Mouse (Mus musculus) CD4-positive helper T cell, adult 2 months (primary cell): ENCODE measurements around the gene Agap3.

Experiments
- DNase-seq: peaks from one replicate; pipeline ENCODE4 v3.0.0-alpha.2; 2012; ENCODE audit warnings: low read depth, missing footprints, low spot score

Gene Agap3

DNA sequence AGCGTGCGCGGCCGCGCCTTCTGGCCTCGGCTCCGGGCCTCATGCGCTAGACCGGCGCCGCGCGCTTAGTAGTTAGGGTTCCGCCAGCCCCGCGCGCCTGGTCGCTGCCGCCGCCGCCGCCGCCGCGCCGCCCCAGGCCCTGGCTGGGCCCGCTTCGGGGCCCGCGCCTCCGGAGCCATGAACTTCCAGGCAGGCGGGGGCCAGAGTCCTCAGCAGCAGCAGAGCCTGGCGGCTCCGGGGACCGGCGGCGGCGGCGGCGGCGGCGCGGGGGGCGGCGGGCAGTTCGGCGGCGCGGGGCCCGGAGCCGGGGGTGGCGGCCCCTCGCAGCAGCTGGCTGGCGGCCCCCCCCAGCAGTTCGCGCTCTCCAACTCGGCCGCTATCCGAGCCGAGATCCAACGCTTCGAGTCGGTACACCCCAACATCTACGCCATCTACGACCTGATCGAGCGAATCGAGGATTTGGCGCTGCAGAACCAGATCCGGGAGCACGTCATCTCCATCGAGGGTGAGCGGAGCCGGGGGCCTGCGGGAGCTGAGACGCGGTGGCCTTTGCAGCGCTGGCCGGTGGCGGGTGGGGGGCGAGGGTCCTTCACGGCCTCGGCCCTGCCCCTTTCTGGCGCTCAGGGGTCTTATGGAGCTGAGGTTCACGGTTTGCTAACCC lies at the start of gene Agap3:
TSS of gene Agap3 (plus strand) at position 148 of the 661 bp plus-strand sequence.
- DNase-seq: peak; percentile 57

DNA sequence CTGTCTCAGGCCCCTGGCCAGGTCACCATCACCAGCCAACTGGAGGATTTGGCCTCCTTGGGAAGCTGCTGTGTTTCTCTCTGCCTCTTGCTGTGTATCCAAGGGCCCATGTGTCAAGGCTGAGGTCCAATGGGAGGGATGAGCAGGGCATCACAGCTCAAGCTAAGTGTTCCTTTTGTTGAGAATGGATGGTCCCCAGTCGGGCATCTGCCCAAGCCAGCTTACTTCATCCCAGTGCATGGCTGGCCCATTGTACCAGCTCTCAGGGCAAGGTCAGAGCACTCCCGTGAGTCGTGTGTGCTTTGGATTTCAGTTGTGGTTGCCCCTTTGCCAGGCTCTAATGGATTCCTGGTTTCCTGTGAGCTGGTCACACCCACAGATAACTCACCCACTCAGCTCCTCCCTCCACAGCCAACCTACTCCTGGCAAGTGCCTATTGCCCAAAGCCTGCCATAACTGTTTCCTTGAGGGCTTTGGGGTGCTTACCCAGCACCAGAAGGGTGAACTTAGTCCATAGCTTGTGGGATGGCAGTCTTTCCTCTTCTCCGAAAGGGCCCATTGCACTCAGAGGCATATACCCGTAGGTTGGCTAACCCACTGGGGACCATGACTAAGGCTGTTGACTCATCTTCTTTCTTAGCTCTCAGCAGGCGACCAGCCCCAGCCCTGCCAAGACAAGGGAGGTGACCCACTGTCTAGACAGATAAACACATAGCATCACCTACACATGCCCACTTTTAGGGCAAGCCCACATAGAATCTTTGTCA lies 47.2 kb upstream of the Agap3 start:
- DNase-seq: no peak

DNA sequence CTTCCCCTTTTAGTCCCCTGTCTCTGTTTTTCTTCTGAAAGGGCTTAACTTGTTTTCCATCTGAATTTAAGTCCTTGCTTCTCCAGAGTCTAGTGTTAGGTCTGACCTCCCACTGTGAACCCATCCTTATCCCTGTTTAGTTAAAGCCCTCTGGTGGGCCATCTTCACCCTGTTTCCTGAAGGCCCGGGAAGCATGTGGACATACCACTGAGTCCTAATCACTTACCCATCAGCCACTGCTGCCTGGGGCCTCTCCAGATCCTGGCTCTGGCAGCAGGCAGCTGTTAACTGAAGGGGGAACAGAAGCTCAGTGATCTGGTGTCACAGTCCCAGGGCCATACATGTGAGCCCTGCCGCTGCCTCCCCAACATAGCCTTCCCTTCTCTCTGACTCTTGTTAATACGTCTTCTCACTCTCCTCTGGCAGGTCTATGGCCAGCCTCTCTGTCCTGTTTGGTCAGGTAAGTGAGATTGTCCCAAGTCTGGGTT lies 46.5 kb upstream of the Agap3 start:
- no peak for DNase-seq

DNA sequence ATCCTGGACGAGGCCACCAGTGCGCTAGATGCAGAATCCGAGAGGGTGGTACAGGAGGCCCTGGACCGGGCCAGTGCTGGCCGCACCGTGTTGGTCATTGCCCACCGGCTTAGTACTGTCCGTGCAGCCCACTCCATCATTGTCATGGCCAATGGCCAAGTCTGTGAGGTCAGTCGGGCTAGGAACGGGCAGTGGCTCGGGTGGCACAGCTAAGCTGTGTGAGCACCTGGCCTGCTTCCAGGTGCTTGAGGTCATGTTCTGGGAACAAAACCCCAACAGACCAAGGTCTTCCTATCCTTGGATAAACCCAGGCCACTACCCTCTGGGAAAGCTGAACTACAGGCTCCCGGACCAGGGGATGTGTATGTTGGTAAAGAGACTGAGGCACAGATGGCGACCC lies 43.3 kb upstream of the Agap3 start:
- DNase-seq: no peak

DNA sequence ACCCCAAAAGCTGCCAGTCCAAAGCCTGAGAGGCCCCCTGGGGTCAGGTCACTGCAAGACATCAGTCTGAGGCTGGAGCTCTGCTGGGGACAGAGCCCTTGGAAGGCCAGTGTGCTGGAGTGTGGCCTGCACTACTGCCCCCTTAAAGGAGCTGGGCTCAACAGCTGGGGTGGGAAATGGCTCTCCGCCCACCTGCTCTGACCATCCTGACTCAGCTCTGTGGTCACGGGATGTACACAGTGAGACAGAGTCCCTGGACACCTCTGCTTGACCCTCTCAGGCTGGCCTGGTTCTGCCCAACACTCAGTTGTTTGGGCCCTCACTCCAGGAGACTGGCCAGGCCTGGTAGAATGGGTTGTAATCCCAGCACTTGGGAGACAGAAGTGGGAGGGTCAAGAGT lies 42.5 kb upstream of the Agap3 start:
- DNase-seq: no peak

DNA sequence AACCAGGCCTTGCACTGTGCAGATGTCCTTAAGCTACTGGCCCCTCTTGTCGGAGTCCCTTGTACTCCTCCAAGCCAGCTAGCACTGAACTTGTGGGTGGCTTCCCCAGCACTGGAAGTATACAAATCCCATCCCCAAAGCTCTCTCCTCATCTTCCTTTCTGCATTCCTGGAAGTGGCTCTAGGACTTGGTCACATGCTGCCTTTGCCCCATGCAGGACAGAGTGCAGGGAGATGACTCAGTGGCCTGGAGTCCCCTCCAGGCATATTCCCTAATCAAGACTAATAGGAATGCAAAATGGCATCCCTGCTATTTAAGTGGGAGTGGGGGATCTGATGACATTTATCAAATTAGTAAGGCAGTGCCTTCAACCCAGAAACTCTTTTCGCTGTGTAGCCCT lies 39.9 kb upstream of the Agap3 start:
- no peak for DNase-seq

DNA sequence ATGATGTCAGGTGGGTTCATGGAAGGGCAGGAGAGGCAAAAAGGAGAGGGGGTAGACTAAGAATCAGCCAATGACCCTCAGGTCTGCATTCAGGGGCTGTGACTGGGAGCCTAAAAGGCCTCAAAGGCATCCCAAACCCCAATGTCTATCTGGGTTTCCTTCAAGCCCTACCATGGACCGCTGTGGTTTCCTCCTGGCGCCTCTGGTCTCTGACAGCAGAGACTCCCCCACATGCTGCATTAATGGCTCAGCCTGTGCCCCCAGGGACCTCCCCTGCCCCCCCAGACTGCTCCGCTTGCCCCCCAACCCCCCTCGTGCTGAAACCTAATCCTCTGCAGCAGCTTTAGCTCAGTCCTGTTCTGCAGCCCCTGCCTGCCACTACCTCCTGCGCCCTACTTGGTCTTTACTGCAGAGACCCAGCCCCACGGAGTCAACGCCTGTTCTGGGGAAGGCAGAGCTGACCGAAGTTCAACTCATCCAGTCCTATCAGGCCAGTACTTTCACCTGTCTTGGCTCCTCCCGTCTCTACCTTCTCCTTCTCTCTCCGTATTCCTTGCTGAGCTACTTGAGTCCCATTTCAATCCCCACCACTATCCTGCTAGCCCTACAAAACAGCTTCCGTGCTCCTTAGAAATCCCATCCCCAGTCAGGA lies 38.8 kb upstream of the Agap3 start, which contains the start of gene Asic3:
TSS of gene Asic3 (plus strand) at position 351 of the 652 bp plus-strand sequence.
- DNase-seq: no peak

DNA sequence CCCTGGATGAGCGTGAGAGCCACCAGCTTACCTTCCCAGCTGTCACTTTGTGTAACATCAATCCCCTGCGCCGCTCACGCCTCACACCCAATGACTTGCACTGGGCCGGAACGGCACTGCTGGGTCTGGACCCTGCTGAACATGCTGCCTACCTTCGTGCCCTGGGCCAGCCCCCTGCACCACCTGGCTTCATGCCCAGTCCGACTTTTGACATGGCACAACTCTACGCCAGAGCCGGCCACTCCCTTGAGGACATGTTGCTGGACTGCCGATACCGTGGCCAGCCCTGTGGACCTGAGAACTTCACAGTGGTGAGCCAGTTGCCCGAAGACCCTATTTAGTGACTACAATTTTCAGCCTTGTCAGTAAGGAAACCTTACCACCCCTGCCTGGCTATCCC lies 38.0 kb upstream of the Agap3 start:
- no peak for DNase-seq

DNA sequence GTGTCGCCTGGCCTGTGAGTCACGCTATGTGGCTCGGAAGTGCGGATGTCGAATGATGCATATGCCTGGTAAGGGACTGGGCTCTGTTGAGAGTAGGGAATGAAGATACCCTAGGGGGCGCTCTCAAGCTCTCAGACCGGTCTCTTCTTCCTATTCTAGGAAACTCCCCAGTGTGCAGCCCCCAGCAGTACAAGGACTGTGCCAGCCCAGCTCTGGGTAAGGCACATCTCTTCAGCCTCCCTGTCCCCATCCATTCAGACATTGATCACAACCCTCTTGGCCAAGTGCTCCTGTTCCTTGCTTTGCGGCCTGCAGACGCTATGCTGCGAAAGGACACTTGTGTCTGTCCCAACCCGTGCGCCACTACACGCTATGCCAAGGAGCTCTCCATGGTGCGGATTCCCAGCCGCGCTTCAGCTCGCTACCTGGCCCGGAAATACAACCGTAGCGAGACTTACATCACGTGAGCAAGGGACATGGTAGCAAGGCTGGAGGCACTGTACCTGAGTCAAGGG lies 35.7 kb upstream of the Agap3 start:
- DNase-seq: peak; percentile 78

DNA sequence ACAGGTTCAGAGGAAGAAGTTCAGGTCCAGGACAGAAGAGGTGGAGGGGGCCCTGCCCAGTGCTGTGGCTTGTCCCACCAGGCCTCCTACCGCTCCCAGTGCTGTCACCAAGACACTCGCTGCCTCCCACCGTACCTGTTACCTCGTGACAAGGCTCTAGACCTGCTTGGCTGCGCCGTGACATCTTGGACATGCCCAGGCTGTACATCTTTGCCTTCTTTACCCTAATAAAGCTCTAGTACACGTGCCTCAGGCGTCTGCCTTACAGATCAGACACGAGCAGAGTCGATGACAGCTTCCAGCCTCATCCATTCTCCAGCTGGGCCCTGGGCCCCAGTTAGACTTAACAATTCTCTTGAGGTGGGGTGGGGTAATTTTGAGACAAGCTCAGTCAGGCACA lies 34.4 kb upstream of the Agap3 start:
- DNase-seq: no peak

DNA sequence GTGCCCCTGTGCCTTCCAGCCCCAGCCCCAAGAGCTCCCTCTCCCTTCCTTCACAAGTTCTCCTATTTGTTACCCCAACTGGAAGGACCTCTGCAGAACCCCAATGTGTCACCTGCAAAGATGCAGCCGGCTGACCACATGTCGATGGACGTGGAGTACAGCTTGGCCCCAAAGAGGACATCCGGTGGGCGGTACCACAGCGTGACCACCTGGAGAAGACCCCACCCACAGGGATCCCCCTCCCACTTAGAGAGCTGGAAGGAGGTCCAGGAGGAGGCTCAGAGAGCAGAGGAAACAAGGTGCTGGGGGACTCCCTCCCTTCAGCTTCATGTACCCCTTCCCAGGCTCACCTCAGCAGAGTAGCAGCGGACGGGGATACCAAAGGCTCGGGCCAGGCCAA lies 31.6 kb upstream of the Agap3 start:
- no peak for DNase-seq

DNA sequence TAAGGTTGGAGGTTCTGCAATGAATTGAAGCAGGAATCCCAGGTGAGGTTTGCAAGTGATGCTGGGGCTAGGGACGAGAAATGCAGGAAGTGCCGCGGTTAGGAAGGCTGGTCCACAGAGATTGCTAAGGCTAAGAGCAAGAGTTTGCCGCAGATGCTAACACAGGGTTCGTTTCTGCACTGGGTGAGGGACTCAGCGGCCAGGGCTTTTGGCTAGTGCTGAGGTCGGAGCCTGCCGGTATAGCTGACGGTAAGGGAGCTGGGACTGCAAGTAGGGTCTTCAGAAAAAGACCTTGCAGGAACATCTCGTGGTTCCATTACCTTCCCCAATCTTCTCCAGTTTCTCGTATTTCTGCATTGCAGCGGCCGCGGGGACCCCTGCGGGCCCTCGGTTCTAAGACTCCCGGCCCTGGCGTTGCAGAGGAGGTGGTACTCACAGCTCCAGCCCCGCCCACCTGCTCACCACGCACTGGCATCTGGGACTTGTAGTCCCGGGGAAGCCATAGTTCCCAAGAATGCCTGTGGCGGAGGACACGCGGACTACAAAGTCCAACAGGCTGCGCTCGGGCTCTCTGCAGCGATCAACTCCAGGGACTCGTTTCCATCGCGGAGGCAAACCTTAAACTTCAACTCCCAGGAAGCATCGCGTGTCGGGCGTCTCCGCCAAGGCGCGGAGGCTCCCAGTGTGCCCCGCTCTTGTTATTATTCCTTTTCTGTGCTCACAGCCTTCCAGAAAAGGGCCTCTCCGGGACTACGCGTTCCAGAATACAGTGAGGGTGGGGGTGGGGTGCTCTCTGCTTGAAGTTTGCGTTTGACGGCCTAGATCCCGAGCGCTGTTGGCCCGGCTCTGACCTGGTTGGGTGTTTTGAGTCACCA lies 28.6 kb upstream of the Agap3 start, which contains the start of the genes Cdk5 and Slc4a2:
TSS of gene Cdk5 (minus strand) at position 402 of the 875 bp plus-strand sequence.
TSS of gene Slc4a2 (plus strand) at position 709 of the 875 bp plus-strand sequence.
- peak; percentile 99 for DNase-seq

DNA sequence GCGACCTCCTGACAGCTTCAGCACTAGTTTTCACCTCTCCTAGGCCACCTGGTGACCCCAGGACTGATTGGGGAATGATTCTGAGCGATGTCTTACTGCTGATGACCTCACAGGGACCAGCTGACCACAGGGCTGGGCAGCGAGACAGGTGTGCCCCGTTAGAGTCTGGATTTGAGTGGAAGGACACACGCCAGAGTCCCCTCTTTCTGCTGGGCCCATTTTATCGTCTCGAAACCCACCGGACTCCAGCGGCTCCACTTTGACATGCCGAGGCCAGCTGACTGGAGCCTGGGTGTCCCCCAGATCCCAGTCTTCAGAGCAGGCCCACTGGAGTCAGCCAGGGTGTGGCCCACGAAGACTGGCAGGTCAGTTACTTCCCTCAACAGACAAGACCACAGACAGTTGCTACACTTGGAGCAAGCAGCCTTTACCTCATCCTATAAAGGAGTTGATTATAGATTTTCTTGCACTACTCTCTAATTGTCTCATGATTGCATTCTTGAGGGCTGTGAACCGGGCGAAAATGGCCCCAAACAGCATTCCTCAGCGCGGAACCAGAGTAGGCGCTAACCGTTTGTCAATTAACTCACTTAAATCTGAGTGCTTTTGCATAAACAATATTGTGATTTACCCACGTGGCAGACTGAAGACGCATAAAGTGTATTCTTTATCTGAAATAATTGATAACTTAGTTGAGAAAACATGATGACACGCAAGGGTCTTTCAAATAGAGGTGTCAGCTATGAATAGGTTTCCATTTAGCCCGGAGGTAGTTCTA lies 27.8 kb upstream of the Agap3 start:
- no peak for DNase-seq

DNA sequence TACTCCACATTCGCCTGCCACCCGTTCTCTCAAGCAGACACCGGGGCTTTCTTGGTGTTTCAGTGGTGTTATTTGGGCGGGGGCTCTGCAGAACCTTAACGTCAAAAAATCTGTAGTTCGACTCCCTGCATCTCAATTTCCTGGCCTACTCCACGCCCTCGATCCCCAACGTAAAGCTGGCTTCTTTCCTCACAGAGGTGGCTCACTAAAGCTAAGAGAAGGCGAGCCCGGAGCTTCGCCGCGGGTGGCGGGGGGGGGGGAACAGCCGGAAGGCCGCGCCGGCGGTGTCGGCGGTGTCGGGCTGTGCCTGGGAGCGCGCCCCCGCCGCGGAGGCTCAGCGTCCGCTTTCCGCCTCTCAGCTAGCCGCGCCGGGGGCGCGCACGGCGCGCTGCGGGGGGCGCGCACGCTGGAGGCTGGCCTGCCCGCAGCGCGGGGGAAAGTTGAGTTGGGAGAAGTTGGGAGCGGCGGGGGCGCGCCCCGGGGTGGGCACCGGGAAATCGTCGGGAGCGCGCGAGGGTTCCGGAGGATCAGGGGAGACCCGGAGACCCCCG lies 27.0 kb upstream of the Agap3 start:
- peak; percentile 95 for DNase-seq

DNA sequence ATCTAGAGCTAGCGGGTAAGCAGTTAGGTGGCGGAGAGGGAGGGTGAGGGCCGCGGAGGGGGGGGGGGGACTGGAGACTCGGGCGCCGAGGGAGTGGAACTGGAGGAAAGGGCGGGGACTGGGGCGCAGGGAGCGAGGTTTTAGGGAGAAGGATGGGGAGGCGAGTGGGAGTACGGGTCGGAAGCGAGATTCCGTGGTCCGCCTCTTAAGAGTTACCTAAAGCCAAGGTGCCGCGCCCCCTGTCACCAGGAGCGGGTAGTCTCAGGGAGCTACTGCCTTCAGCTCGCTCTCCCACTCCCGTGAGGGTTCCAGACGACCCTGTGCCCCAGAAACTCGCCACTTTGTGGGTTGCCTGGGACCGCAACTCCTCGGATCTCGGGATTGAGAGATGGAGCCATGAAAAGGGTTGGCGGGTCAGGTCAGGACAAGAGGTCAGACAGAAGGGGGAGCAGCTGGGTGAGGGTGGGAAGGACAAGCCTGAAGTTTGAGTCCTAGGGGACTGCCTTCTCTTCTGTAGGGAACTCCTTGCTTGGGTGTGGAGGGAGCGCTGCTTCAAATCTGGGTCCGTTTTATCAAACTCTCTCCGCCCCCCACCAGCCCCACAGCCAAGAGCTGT lies 26.4 kb upstream of the Agap3 start:
- no peak for DNase-seq

DNA sequence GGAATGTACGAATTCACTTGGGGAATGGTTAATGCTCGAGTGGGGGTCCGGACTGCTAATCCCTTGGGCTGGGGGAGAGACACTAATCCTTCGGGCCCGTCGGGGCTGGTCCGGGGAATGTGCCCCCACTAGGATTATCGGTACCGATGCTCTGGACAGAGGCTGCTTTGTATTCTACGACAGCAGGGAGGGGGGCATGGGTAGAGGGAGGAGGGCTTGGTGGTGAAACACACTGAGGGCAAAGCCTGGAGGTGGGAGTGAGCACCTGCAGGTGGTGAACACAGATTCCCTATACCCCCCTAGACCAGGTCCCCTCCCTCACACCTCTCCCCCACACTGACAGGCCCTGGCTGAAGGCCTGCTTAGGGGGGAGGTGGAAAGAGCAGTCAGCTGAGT lies 25.9 kb upstream of the Agap3 start:
- DNase-seq: no peak

DNA sequence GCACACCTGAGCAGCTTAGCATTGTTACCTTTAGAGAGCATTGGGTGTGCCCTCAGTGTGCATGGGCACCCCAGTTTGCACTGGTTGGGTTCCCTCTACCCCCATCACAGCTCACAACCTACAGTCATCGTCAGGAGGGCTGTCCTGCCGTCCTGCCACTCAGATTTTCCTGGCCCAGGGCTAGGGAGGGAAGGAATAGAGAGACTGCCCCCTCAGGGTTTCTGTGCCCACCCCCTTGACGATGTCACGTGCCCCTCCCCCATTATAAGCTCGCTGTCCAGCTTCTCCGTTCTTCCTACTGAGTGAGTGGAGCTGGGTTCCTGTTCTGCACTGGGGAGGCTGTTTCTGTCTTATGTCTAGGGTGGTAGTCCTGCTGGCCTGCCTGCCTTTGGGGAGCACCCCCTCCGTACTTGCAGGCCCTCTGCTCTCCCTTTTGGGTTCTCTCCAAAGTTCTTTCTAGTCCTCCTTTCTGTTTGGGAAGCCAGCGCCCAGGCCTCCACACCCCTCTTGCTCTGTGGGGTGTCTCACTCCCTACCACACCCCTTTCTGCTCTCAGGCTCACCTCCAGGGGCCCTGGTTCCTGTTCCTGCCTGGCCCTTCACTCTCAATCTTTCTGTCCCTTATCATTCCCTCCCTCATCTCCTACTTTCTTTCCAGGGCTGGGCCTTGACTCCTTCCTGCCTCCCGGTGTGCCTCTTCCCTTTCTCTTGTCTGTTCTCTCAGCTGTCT lies 25.3 kb upstream of the Agap3 start:
- no peak for DNase-seq

DNA sequence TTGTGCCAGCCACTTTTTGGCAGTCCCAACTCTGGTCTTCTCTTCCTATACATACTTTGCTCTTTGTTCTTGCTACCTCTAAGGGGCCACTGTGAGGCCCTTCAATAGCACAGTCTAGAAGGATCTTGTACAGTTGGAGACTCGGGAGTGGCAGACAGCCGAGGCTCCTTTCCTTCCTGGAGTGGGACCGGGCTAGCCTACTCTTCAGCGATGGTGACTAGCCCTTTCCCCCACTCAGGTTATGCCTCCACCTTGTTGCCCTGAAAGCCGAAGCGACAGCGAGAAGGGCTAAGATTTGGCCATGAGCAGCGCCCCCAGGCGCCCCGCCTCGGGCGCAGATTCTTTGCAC lies 24.7 kb upstream of the Agap3 start:
- no peak for DNase-seq

DNA sequence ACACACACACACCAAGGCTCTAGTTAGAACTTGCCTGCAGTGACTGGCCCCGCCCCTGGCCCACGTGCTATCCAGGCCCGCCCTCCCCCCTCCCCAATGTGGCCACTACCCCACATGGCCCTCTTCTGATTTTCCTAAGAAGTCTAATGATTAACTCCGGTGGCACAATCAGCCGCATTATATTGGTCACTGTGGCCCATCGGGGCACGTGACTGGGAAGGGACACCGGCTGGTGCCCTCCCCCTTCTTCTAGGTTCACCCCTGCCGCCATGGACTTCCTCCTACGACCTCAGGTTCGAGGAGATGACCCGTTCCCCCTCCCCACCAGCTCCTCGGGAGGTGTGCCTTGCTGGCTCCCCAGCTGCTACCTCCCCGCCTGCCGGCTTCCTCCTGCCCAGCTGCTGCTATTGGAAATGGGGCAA lies 24.0 kb upstream of the Agap3 start:
- no peak for DNase-seq
